Mouse (Mus musculus) ES-Bruce4 (cell line): Measurements from ENCODE around the gene Cpn1. TPM values are rescaled to one million over a fixed set of nuclear protein-coding genes. Genes with fewer than 3 reads are reported as not detected.

ENCODE experiments used
- H3K27ac ChIP-seq: 2 replicates; pipeline ENCODE4 v1.5.1; 2012; ENCODE audit warnings: low read length, inconsistent platforms; ENCODE audit not compliant: insufficient read depth
- H3K27me3 ChIP-seq: 2 replicates; pipeline ENCODE4 v1.6.1; 2012; ENCODE audit warnings: mild to moderate bottlenecking, low read length, inconsistent platforms; ENCODE audit not compliant: control insufficient read depth, poor library complexity, insufficient read depth, severe bottlenecking
- H3K36me3 ChIP-seq: 2 replicates; pipeline ENCODE4 v1.6.1; 2012; ENCODE audit warnings: inconsistent platforms, mild to moderate bottlenecking, low read length, moderate library complexity; ENCODE audit not compliant: control insufficient read depth, poor library complexity, insufficient read depth, severe bottlenecking
- H3K4me1 ChIP-seq: one replicate; pipeline ENCODE4 v1.8.1; 2011; ENCODE audit warnings: low read length; ENCODE audit not compliant: control insufficient read depth, insufficient read depth
- H3K4me3 ChIP-seq: 2 replicates; pipeline ENCODE4 v1.5.1; 2011; ENCODE audit warnings: low read depth, mild to moderate bottlenecking, low read length
- H3K9ac ChIP-seq: 2 replicates; pipeline ENCODE4 v1.6.1; 2012; ENCODE audit warnings: low read depth, mild to moderate bottlenecking, inconsistent platforms; ENCODE audit not compliant: poor library complexity, severe bottlenecking
- H3K9me3 ChIP-seq: replicated peaks from 2 replicates; pipeline ENCODE4 v1.6.1; 2012; ENCODE audit warnings: mild to moderate bottlenecking, low read length, inconsistent platforms; ENCODE audit not compliant: control insufficient read depth, poor library complexity, insufficient read depth, severe bottlenecking
- CTCF ChIP-seq: IDR thresholded peaks from one replicate; pipeline ENCODE4 v1.8.1; 2011; ENCODE audit warnings: low read depth, low read length
- EP300 ChIP-seq: IDR thresholded peaks from 2 replicates; pipeline ENCODE4 v1.6.1; 2011; ENCODE audit warnings: low read depth, low read length; ENCODE audit not compliant: insufficient read depth
- POLR2A ChIP-seq: IDR thresholded peaks from one replicate; pipeline ENCODE4 v1.8.1; 2011; ENCODE audit warnings: low read length; ENCODE audit not compliant: insufficient read depth
- polyA plus RNA-seq: library from polyadenylated mRNA; stranded (reverse); fragments of >200 nt; gene quantifications from 2 replicates; pipeline ENCODE4 v1.2.4, GENCODE M21; 2011; ENCODE audit warnings: low read depth; ENCODE audit not compliant: missing spikeins, insufficient read depth, insufficient read length

Cpn1 gene
- polyA plus RNA-seq, 1 experiment: 1.2 TPM

- Histone ChIP-seq H3K9ac (no peak overlapping the region), H3K36me3 (no peaks in the 10 kb centered on the region), H3K4me1 (peaks cover 3% of the 10 kb centered on the region), H3K4me3 (no peak overlapping the region), H3K27ac (no peak overlapping the region), H3K27me3 (no peaks in the 10 kb centered on the region), H3K9me3 (no peaks in the 10 kb centered on the region)
- TF ChIP-seq POLR2A (no peak), CTCF (no peak), EP300 (no peak)
These were observed 69.6 kb downstream of the Cpn1 start for GRCm38 (mm10) chr19:43916586-43917405.

GRCm38 (mm10) chr19:43915431-43915830 lies 70.9 kb downstream of the Cpn1 start:
- no peak overlapping the region for H3K4me3 ChIP-seq
- TF ChIP-seq CTCF: no peak
- no peak for TF ChIP-seq POLR2A
- TF ChIP-seq EP300: no peak
- H3K27ac ChIP-seq: no peak overlapping the region
- no peaks in the 10 kb centered on the region for H3K36me3 ChIP-seq
- no peak overlapping the region for H3K9ac ChIP-seq
- H3K4me1 ChIP-seq: peaks cover 3% of the 10 kb centered on the region
- no peaks in the 10 kb centered on the region for H3K9me3 ChIP-seq
- no peaks in the 10 kb centered on the region for H3K27me3 ChIP-seq

- Histone ChIP-seq H3K9me3 (no peaks in the 10 kb centered on the region), H3K27ac (no peak overlapping the region), H3K9ac (no peak overlapping the region), H3K4me3 (no peak overlapping the region), H3K4me1 (peaks cover 3% of the 10 kb centered on the region), H3K36me3 (no peaks in the 10 kb centered on the region), H3K27me3 (no peaks in the 10 kb centered on the region)
- no peak for TF ChIP-seq EP300
- no peak for TF ChIP-seq POLR2A
- no peak for TF ChIP-seq CTCF
These were observed 71.4 kb downstream of the Cpn1 start for GRCm38 (mm10) chr19:43914986-43915385.

GRCm38 (mm10) chr19:43912775-43913486 lies 73.4 kb downstream of the Cpn1 start:
- Histone ChIP-seq H3K4me3 (no peak overlapping the region), H3K27ac (no peak overlapping the region), H3K27me3 (no peaks in the 10 kb centered on the region), H3K36me3 (no peaks in the 10 kb centered on the region), H3K4me1 (peaks cover 3% of the 10 kb centered on the region), H3K9ac (no peak overlapping the region), H3K9me3 (no peaks in the 10 kb centered on the region)
- no peak for TF ChIP-seq EP300
- TF ChIP-seq POLR2A: no peak
- TF ChIP-seq CTCF: no peak

- Histone ChIP-seq H3K27me3 (no peaks in the 10 kb centered on the region), H3K4me3 (no peak overlapping the region), H3K36me3 (no peaks in the 10 kb centered on the region), H3K9ac (no peak overlapping the region), H3K27ac (no peak overlapping the region), H3K4me1 (no peaks in the 10 kb centered on the region), H3K9me3 (no peaks in the 10 kb centered on the region)
- peak; percentile 25 for TF ChIP-seq CTCF
- no peak for TF ChIP-seq POLR2A
These were observed 79.9 kb downstream of the Cpn1 start for GRCm38 (mm10) chr19:43906492-43906891.

Other genes starting within 250 kb of the Cpn1 start
- 8.0 and 10.5 TPM in 2 replicates for gene Cutc, start 233.6 kb downstream of the Cpn1 start, polyA plus RNA-seq
- gene Cox15, start 233.6 kb downstream of the Cpn1 start, polyA plus RNA-seq: 29.9 and 31.0 TPM in 2 replicates
- gene Abcc2, start 204.4 kb downstream of the Cpn1 start, polyA plus RNA-seq: not detected in 2 replicates
- 18.3 and 18.6 TPM in 2 replicates for gene Dnmbp, start 46.4 kb downstream of the Cpn1 start, polyA plus RNA-seq
- 0.31 TPM in 1 of 2 replicates, not detected in the other for gene Cyp2c23, start 42.7 kb upstream of the Cpn1 start, polyA plus RNA-seq
- 23.2 and 28.0 TPM in 2 replicates for gene Erlin1, start 83.2 kb upstream of the Cpn1 start, polyA plus RNA-seq
- 56.0 and 70.0 TPM in 2 replicates for gene Chuk, start 120.9 kb upstream of the Cpn1 start, polyA plus RNA-seq
- 34.7 and 39.2 TPM in 2 replicates for gene Cwf19l1, start 149.3 kb upstream of the Cpn1 start, polyA plus RNA-seq
- 81.3 and 86.7 TPM in 2 replicates for gene Bloc1s2, start 159.9 kb upstream of the Cpn1 start, polyA plus RNA-seq
- gene Pkd2l1, start 205.9 kb upstream of the Cpn1 start, polyA plus RNA-seq: not detected in 2 replicates
- gene Scd3, start 216.7 kb upstream of the Cpn1 start, polyA plus RNA-seq: 2.0 and 3.3 TPM in 2 replicates